Mouse (Mus musculus): ENCODE measurements around the gene Creg1. TPM values are rescaled to one million over a fixed set of nuclear protein-coding genes. Genes with fewer than 3 reads are reported as not detected.

The Creg1 gene
- polyA plus RNA-seq, 1 experiment: not detected

DNA sequence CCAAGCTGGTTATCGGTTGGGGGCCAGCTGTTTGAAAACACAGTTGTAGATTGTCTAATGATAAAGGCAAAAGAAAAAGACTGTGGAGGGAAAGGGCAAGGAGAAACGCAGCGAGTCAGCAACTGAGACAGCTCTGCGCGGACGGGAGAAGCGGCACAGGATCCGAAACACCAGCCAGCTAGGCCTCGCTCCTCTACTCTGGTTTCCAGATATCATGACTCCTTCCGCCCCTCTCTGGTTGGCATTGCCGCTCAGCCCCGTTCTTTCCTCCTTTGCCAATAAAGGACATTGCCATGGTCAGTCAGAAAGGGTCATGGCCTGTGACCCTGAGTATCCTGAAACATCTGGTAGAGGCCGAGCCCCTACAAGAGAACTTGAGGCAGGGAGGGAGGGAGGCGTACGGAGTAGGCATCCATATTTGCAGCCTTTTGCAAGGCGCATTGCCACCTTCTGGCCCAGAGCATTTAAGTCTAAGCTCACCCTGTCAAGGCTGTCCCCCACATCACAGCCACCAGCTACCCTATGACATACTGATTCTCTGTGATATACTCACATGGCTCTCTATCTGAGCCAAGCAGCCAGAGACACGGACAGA, 25.6 kb downstream of the Creg1 start:
- WGBS: 94% methylated on average over 17 of the region's 17 CpGs
- no peaks in the 10 kb centered on the region for H3K4me1 ChIP-seq (ENCODE audit: control insufficient read depth, insufficient read depth, low read length)
- no peak overlapping the region for H3K27ac ChIP-seq (ENCODE audit: insufficient read depth, low read depth, low read length)
- no peak for TF ChIP-seq POLR2A (IDR thresholded peaks at IDR 0.05; ENCODE audit: insufficient read depth, low read depth, low read length)
- TF ChIP-seq CTCF (IDR thresholded peaks at IDR 0.05; ENCODE audit: insufficient read depth, low read depth, low read length): no peak
- no peak overlapping the region; the same call in 1 of the 2 replicates for H3K4me3 ChIP-seq (ENCODE audit: insufficient read depth, low read depth, low read length)

DNA sequence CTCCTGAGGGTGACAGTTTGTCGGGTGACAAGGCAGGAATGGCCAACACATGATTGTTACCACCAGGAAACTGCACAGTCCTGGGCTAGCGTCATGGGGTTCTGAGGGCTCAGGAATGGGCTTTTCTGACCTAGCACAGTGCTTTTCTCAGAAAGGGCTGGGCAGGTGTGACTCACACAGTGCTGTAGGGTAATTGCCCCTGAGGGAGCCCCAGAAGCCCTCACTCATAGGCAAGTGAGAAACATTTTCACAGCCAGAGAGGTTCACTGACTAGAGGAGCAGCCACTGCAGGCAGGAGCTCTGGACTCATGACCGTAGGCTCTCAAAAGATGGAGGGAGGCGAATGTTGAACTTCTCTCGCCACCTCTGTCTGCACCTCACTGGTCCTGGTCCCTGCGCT, 26.4 kb downstream of the Creg1 start:
- TF ChIP-seq CTCF (IDR thresholded peaks at IDR 0.05; ENCODE audit: insufficient read depth, low read depth, low read length) (no peak), POLR2A (IDR thresholded peaks at IDR 0.05; ENCODE audit: insufficient read depth, low read depth, low read length) (no peak)
- H3K4me1 ChIP-seq (ENCODE audit: control insufficient read depth, insufficient read depth, low read length): no peaks in the 10 kb centered on the region
- no peak overlapping the region for H3K4me3 ChIP-seq (ENCODE audit: insufficient read depth, low read depth, low read length)
- H3K27ac ChIP-seq (ENCODE audit: insufficient read depth, low read depth, low read length): no peak overlapping the region
- 94% methylated on average over 6 of the region's 6 CpGs for WGBS

DNA sequence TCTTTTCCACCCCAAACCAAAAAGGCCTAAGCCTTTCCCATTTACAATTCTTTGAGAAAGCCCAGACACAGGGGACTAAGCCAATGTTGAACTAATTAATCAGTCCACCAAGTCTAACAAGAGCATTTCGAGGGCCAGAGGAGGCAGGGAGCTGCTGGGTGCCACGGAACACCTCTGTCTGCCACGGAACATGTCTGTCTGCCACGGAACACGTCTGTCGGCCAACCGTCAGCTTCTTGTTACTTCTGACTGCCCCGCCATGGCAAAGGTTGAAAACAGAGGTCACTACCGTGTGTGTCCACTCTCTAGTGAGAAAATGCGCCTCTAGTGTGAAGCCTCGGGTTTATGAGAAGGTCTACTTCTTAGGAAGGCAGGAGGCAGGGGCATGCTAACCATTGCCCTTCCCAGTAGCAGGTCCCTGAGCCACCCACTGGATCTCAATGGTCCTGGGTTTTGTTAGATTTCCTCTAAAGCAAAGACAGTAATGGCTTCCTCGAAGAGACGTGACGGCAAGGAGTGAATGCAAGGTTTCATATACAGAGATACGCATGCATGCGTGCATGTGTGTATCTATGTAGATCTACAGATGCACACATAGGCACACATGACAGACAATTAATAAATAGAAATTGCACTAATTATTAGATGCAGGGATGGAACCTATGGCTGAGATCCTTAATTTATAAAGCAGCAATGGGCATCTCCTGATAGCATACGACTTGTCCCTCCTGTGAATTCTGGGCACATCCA, 27.1 kb downstream of the Creg1 start:
- Histone ChIP-seq H3K4me1 (ENCODE audit: control insufficient read depth, insufficient read depth, low read length) (no peaks in the 10 kb centered on the region), H3K27ac (ENCODE audit: insufficient read depth, low read depth, low read length) (no peak overlapping the region), H3K4me3 (ENCODE audit: insufficient read depth, low read depth, low read length) (no peak overlapping the region)
- TF ChIP-seq CTCF (IDR thresholded peaks at IDR 0.05; ENCODE audit: insufficient read depth, low read depth, low read length) (no peak), POLR2A (IDR thresholded peaks at IDR 0.05; ENCODE audit: insufficient read depth, low read depth, low read length) (no peak)
- 94% methylated on average over 17 of the region's 17 CpGs for WGBS

DNA sequence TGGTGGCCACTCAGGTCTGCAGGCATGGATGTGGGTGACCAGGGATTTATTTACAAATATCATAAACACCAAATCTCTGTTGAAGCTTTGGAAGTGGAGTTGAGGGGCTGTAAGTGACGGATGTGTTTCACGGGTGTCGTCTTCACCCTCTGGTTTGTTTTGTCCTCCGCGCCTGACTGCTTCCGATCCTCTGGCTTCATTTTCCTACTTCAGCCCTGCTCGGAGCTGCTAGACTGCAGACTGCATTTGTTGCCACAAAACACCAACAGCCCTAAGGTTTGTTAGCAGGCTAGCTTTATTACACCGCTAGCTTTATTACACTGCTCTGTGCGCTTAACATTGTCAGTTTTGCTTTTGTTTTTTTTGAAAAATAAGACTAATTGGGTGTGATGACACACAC, 27.9 kb downstream of the Creg1 start:
- Histone ChIP-seq H3K4me1 (ENCODE audit: control insufficient read depth, insufficient read depth, low read length) (no peaks in the 10 kb centered on the region), H3K27ac (ENCODE audit: insufficient read depth, low read depth, low read length) (no peak overlapping the region), H3K4me3 (ENCODE audit: insufficient read depth, low read depth, low read length) (no peak overlapping the region)
- TF ChIP-seq CTCF (IDR thresholded peaks at IDR 0.05; ENCODE audit: insufficient read depth, low read depth, low read length) (no peak), POLR2A (IDR thresholded peaks at IDR 0.05; ENCODE audit: insufficient read depth, low read depth, low read length) (no peak)
- 92% methylated on average over 9 of the region's 9 CpGs for WGBS

DNA sequence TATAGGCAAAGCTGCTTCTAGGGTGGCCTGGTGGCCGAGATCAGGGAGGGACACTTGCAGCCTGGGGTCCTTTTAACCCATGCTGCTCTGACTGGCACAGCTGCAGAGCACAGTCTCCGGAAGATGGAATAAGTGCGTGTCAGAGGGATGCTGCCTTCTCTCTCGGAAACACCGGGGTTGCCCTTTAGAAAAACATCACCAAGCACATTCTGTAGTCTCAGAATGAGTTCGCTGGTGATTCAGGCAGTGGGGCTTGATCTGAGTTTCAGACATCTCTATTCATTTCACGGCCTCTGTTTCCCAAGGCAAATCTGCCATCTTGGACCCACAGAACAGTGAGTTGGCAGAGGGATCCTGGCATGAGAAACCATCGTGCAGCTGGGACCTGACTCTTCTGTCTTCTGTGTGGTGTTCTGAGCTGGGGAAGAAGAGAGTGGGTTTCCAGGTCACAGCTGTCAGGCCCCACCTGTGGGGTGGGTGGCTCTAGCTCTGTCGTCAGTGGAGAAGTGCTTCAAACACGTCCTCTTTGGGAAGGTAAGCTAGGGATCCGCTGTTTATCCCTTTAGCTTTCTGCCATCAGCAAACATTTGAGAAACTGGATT, 38.3 kb downstream of the Creg1 start:
- Histone ChIP-seq H3K4me3 (ENCODE audit: insufficient read depth, low read depth, low read length) (no peak overlapping the region), H3K4me1 (ENCODE audit: control insufficient read depth, insufficient read depth, low read length) (no peaks in the 10 kb centered on the region), H3K27ac (ENCODE audit: insufficient read depth, low read depth, low read length) (no peak overlapping the region)
- WGBS: 69% methylated on average over 11 of the region's 11 CpGs
- no peak for TF ChIP-seq POLR2A (IDR thresholded peaks at IDR 0.05; ENCODE audit: insufficient read depth, low read depth, low read length)
- TF ChIP-seq CTCF (IDR thresholded peaks at IDR 0.05; ENCODE audit: insufficient read depth, low read depth, low read length): no peak

DNA sequence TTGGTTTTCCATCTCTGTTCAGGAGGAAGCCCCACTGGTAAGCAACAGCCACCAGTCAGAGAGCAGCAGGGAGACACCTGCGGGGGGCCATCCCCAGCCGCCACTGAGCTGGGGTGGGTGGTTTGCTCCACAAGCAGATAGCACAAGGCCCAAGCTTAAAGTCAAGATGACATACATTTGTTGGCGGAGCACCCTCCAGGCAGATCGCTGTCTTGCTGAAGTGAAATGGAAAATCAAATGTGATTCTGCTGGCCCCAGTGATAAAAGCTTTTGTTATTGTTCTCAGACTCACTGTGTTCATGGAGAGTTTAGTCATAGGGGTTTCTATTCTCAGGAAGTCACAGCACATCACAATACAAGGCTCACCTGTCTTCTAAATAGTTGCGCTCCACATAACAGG, 39.6 kb downstream of the Creg1 start:
- Histone ChIP-seq H3K27ac (ENCODE audit: insufficient read depth, low read depth, low read length) (no peak overlapping the region), H3K4me3 (ENCODE audit: insufficient read depth, low read depth, low read length) (no peak overlapping the region), H3K4me1 (ENCODE audit: control insufficient read depth, insufficient read depth, low read length) (no peaks in the 10 kb centered on the region)
- TF ChIP-seq CTCF (IDR thresholded peaks at IDR 0.05; ENCODE audit: insufficient read depth, low read depth, low read length): no peak
- TF ChIP-seq POLR2A (IDR thresholded peaks at IDR 0.05; ENCODE audit: insufficient read depth, low read depth, low read length): no peak
- WGBS: 96% methylated on average over 5 of the region's 5 CpGs

DNA sequence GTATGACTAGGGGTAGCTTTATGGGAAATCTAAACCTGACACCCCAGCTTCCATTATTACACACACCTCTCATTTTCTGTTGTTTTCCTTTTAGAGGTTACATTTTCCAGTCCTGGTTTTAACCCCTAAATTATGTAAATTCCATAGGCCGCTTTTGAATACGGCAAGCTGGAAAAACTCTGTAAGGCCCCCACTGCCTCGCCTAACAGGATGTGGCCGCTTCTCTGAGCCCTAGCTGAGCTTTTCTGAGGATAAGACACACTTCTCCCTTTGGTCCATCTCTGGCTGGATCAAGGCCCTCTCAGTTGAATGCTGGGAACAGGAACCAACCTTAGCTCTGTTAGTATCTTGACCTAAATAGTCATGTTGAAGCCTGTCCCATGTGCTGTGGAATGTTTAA, 40.6 kb downstream of the Creg1 start:
- H3K4me1 ChIP-seq (ENCODE audit: control insufficient read depth, insufficient read depth, low read length): no peaks in the 10 kb centered on the region
- WGBS: 97% methylated on average over 4 of the region's 4 CpGs
- TF ChIP-seq POLR2A (IDR thresholded peaks at IDR 0.05; ENCODE audit: insufficient read depth, low read depth, low read length) (no peak), CTCF (IDR thresholded peaks at IDR 0.05; ENCODE audit: insufficient read depth, low read depth, low read length) (no peak)

DNA sequence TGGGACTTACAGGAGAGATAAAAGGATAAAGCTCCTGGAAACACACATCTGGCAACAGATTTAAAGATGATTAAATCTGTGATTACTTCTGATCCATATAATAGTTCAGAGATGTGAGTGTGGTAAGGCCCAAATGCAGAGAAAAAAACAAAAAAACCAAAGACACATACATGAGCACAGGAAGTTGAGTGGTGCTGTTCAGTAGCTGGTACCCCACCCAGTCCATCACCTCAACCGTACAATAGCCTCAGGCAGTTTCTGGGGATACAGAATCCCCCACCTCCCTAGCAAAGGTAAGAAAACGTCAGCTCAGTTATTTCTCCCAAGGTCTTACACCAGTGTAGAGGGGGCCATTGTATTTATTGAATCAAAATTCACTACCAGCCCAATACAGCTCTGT, 47.1 kb downstream of the Creg1 start:
- TF ChIP-seq POLR2A (IDR thresholded peaks at IDR 0.05; ENCODE audit: insufficient read depth, low read depth, low read length) (no peak), CTCF (IDR thresholded peaks at IDR 0.05; ENCODE audit: insufficient read depth, low read depth, low read length) (no peak)
- H3K4me3 ChIP-seq (ENCODE audit: insufficient read depth, low read depth, low read length): no peak overlapping the region
- H3K27ac ChIP-seq (ENCODE audit: insufficient read depth, low read depth, low read length): no peak overlapping the region
- peaks cover 9% of the 10 kb centered on the region; the same call in 1 of the 2 replicates for H3K4me1 ChIP-seq (ENCODE audit: control insufficient read depth, insufficient read depth, low read length)
- WGBS: 91% methylated on average over 2 of the region's 2 CpGs

More for the DNA sequence above, 40.6 kb downstream of the Creg1 start:
- no peak overlapping the region for H3K4me3 ChIP-seq (ENCODE audit: insufficient read depth, low read depth, low read length)
- H3K27ac ChIP-seq (ENCODE audit: insufficient read depth, low read depth, low read length): no peak overlapping the region

DNA sequence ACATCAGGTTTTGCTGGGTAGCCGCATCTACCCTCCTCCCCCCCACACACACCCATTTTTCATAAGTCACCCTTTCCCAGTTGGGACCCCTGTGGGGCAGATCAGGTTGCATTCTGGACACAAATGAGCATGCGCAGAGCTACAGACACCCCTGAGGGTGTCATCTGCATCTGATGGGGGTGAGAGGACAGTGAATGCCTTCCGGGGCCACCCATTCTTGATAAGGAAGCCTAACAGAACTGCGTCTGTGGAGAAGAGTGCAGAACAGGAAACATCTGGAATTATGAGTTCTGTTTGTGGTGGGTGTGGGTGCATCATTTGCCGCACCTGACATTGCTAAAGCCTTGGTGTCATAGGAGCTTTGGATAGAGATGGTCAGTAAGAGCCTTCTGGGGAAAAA, 47.6 kb downstream of the Creg1 start:
- Histone ChIP-seq H3K4me3 (ENCODE audit: insufficient read depth, low read depth, low read length) (no peak overlapping the region), H3K27ac (ENCODE audit: insufficient read depth, low read depth, low read length) (no peak overlapping the region), H3K4me1 (ENCODE audit: control insufficient read depth, insufficient read depth, low read length) (peaks cover 9% of the 10 kb centered on the region; the same call in 1 of the 2 replicates)
- TF ChIP-seq CTCF (IDR thresholded peaks at IDR 0.05; ENCODE audit: insufficient read depth, low read depth, low read length): no peak
- TF ChIP-seq POLR2A (IDR thresholded peaks at IDR 0.05; ENCODE audit: insufficient read depth, low read depth, low read length): no peak
- 95% methylated on average over 5 of the region's 5 CpGs for WGBS
